In genomic region chr2:173049231-173049630, GRCm38 (mm10) we compare ENCODE assay signal across 21 mouse cellular contexts. TPM values are rescaled to one million over a fixed set of nuclear protein-coding genes. Genes with fewer than 3 reads are reported as not detected.
DNase-seq lines count a peak whose midpoint lies in the region; ATAC-seq and TF ChIP-seq lines count a peak whose summit lies in the region.
"Had no signal": no experiment of that assay in that cellular context is flagged by ENCODE, and none has a peak within 500 bp of the region (broad histone marks: within the 10 kb centered on the region; RNA-seq: fewer than 3 reads in every experiment).

No protein-coding gene starts in this region.

- H3K9me3 ChIP-seq in heart, embryonic 11.5 days (replicated peaks; ENCODE audit: control insufficient read depth, low read length) = no peaks in the 10 kb centered on the region
- H3K9me3 ChIP-seq in CH12.LX (replicated peaks; ENCODE audit: low read length) = no peaks in the 10 kb centered on the region

- peak overlapping the region; percentile 8; the same call in 1 of the 2 replicates for H3K27ac ChIP-seq in heart, embryonic 11.5 days (ENCODE audit: low read depth, low read length)
- H3K27ac ChIP-seq in kidney, adult 2 months (ENCODE audit: insufficient read depth, low read depth, low read length) = no peak overlapping the region
- H3K27ac ChIP-seq in CH12.LX (ENCODE audit: insufficient read depth, low read depth) = no peak overlapping the region; the same call in 1 of the 2 replicates
- H3K27ac ChIP-seq: hindbrain, postnatal 0 days; layer of hippocampus, adult 2 months had no signal

- TF ChIP-seq POLR2A in kidney, adult 2 months (IDR thresholded peaks at IDR 0.05; ENCODE audit: low read depth, low read length) = no peak
- TF ChIP-seq POLR2A in CH12.LX (IDR thresholded peaks at IDR 0.05; ENCODE audit: low read depth, low read length) = no peak

- H3K4me1 ChIP-seq in heart, embryonic 11.5 days (ENCODE audit: control insufficient read depth, insufficient read depth, low read length) = peaks cover 43% of the 10 kb centered on the region
- H3K4me1 ChIP-seq in kidney, adult 2 months (ENCODE audit: control insufficient read depth, insufficient read depth, low read length) = peaks cover 14% of the 10 kb centered on the region; the same call in 1 of the 2 replicates
- H3K4me1 ChIP-seq in CH12.LX (ENCODE audit: control insufficient read depth in 1 of 2, insufficient read depth in 2 of 2) = peaks cover 42 to 69% of the 10 kb centered on the region in 2 experiments

- WGBS in heart, embryonic 11.5 days (ENCODE audit: insufficient replicate concordance) = 56% methylated on average over 3 of the region's 3 CpGs
- WGBS in kidney, adult 2 months = 78% methylated on average over 3 of the region's 3 CpGs

- TF ChIP-seq EP300 in CH12.LX (IDR thresholded peaks at IDR 0.05; ENCODE audit: low read length) = no peak

- dilution Hi-C loops in CH12.LX (cut with MboI; ENCODE audit: extremely low pct_ligation_motif_present, extremely low pct_unique_long_range_greater_than_20kb, low sequenced_read_pairs) = no loop called here

- H3K36me3 ChIP-seq in heart, embryonic 11.5 days (ENCODE audit: control insufficient read depth, insufficient read depth, low read length) = no peaks in the 10 kb centered on the region
- H3K36me3 ChIP-seq in kidney, adult 2 months (ENCODE audit: control insufficient read depth, insufficient read depth, low read length) = no peaks in the 10 kb centered on the region
- H3K36me3 ChIP-seq in CH12.LX (replicated peaks in 1 of 2; ENCODE audit: control insufficient read depth in 1 of 2, insufficient read depth in 1 of 2, low read length in 1 of 2) = no peaks in the 10 kb centered on the region

- intact Hi-C loops in left cerebral cortex, postnatal 14 days (cut with DNase I) = no loop called here

- H3K9ac ChIP-seq in heart, embryonic 11.5 days (ENCODE audit: low read depth, low read length) = no peak overlapping the region
- H3K9ac ChIP-seq in CH12.LX (ENCODE audit: insufficient read depth, low read depth) = no peak overlapping the region
- H3K9ac ChIP-seq: lung, embryonic 14.5 days had no signal

- no peak for TF ChIP-seq RAD21 in CH12.LX (IDR thresholded peaks at IDR 0.05; ENCODE audit: low read depth, low read length)

- DNase-seq in heart, adult 11 months = no peak
- peak; percentile 63 for DNase-seq in kidney, adult 2 months
- DNase-seq in kidney, postnatal 10 days = no peak
- DNase-seq in CH12.LX (ENCODE audit: extremely low read depth) (peak; percentile 12), ZHBTc4 (ENCODE audit: low read depth, low spot score) (peak; percentile 29)
- no peak for DNase-seq in left cerebral cortex, postnatal 14 days (ENCODE audit: low spot score in 2 of 2)
- DNase-seq: cerebellum, adult 8-10 months; gastrocnemius, postnatal 36 days; heart, postnatal 4 days; kidney, postnatal 14 days; layer of hippocampus, postnatal 36 days; lung, embryonic 14.5 days; lung, postnatal 36 days; right cerebral cortex, postnatal 4 days had no signal

- no peak for TF ChIP-seq CTCF in kidney, adult 2 months (conservative IDR thresholded peaks at IDR 0.05; ENCODE audit: insufficient read depth, insufficient read length, low read depth, low read length)
- TF ChIP-seq CTCF in CH12.LX (conservative IDR thresholded peaks at IDR 0.05 in 1 of 2, IDR thresholded peaks at IDR 0.05 in 1 of 2; ENCODE audit: low read depth in 2 of 2, low read length in 2 of 2) = no peak

- ATAC-seq in heart, embryonic 11.5 days (replicated peaks; ENCODE audit: insufficient number of reproducible peaks, low FRiP score, low TSS enrichment) = no peak
- ATAC-seq: forebrain, embryonic 14.5 days; hindbrain, postnatal 0 days; intestine, postnatal 0 days; Patski had no signal

- no peak overlapping the region for H3K4me2 ChIP-seq in heart, embryonic 11.5 days
- no peak overlapping the region for H3K4me2 ChIP-seq in CH12.LX (ENCODE audit: insufficient read depth, low read depth, poor library complexity, severe bottlenecking)
- H3K4me2 ChIP-seq: lung, embryonic 14.5 days had no signal

- in situ Hi-C loops in CH12.LX (cut with MboI; ENCODE audit: low pct_ligation_motif_present, low pct_unique_long_range_greater_than_20kb, low sequenced_read_pairs) = loop anchor here (5.0 kb wide), 1 partner anchor 33 kb away; no protein-coding TSS in a partner anchor

- no peaks in the 10 kb centered on the region for H3K27me3 ChIP-seq in heart, embryonic 11.5 days (ENCODE audit: control insufficient read depth, insufficient read depth, low read length)
- H3K27me3 ChIP-seq in kidney, adult 2 months (replicated peaks; ENCODE audit: control insufficient read depth, insufficient read depth, low read length) = no peaks in the 10 kb centered on the region
- no peaks in the 10 kb centered on the region for H3K27me3 ChIP-seq in CH12.LX (replicated peaks)
- H3K27me3 ChIP-seq: Patski had no signal

- no peak overlapping the region for H3K4me3 ChIP-seq in heart, embryonic 11.5 days (ENCODE audit: low read depth, low read length)
- H3K4me3 ChIP-seq in kidney, adult 2 months (ENCODE audit: insufficient read depth, low read depth, low read length) = no peak overlapping the region
- H3K4me3 ChIP-seq in CH12.LX (replicated peaks in 1 of 3; ENCODE audit: low read depth in 2 of 3, low read length in 2 of 3, poor library complexity in 1 of 3) = no peak overlapping the region
- H3K4me3 ChIP-seq: erythroblast, embryonic 14.5 days; layer of hippocampus, adult 2 months had no signal

- no peaks in the 10 kb centered on the region for H3K79me2 ChIP-seq in CH12.LX (replicated peaks; ENCODE audit: control insufficient read depth, extremely low read depth, insufficient read depth, poor library complexity, severe bottlenecking)

TF ChIP-seq in CH12.LX, 34 proteins besides CTCF, POLR2A, EP300 and RAD21:
- no peak for TF ChIP-seq GABPA (IDR thresholded peaks at IDR 0.05; ENCODE audit: insufficient replicate concordance, low read depth, low read length)
- TF ChIP-seq JUN (IDR thresholded peaks at IDR 0.05; ENCODE audit: insufficient read depth, low read depth, low read length) = no peak
- no peak for TF ChIP-seq POLR2AphosphoS2 (IDR thresholded peaks at IDR 0.05; ENCODE audit: low read depth, low read length)
- TF ChIP-seq ZKSCAN1 (IDR thresholded peaks at IDR 0.05; ENCODE audit: borderline replicate concordance, low read depth, low read length) = no peak
- TF ChIP-seq HCFC1 (IDR thresholded peaks at IDR 0.05; ENCODE audit: low read depth, low read length) = no peak
- no peak for TF ChIP-seq PAX5 (IDR thresholded peaks at IDR 0.05; ENCODE audit: low read length)
- no peak for TF ChIP-seq USF1 (IDR thresholded peaks at IDR 0.05; ENCODE audit: low read depth, low read length)
- no peak for TF ChIP-seq CHD2 (IDR thresholded peaks at IDR 0.05; ENCODE audit: low read length)
- TF ChIP-seq CHD1 (IDR thresholded peaks at IDR 0.05; ENCODE audit: low read depth, low read length) = no peak
- no peak for TF ChIP-seq E2F4 (IDR thresholded peaks at IDR 0.05; ENCODE audit: insufficient replicate concordance, low read depth, low read length)
- no peak for TF ChIP-seq ETS1 (conservative IDR thresholded peaks at IDR 0.05; ENCODE audit: low read depth, low read length)
- no peak for TF ChIP-seq MEF2A (IDR thresholded peaks at IDR 0.05; ENCODE audit: borderline replicate concordance, low read depth, low read length)
- TF ChIP-seq UBTF (IDR thresholded peaks at IDR 0.05; ENCODE audit: low read depth, low read length) = no peak
- TF ChIP-seq BHLHE40 (IDR thresholded peaks at IDR 0.05; ENCODE audit: low read depth, low read length) = no peak
- TF ChIP-seq JUND (conservative IDR thresholded peaks at IDR 0.05; ENCODE audit: low read depth, low read length) = no peak
- no peak for TF ChIP-seq TCF12 (IDR thresholded peaks at IDR 0.05; ENCODE audit: low read depth, low read length)
- no peak for TF ChIP-seq ZC3H11A (IDR thresholded peaks at IDR 0.05; ENCODE audit: low read depth, low read length)
- TF ChIP-seq ZNF384 (IDR thresholded peaks at IDR 0.05; ENCODE audit: low read depth, low read length) = no peak
- no peak for TF ChIP-seq MYC (IDR thresholded peaks at IDR 0.05; ENCODE audit: low read depth, low read length)
TF ChIP-seq in CH12.LX: peak in this region for 0.

RNA-seq across cellular contexts. Expression of gene Rbm38, which starts 28.9 kb away (rescaled TPM):
- 161 and 169 TPM in 2 replicates for polyA plus RNA-seq in heart, embryonic 11.5 days (2014; fragmentation: Nextera tagmentation; extraction: Ambion mirVana)
- 19.9 and 37.9 TPM in 2 replicates for polyA plus RNA-seq in kidney, adult 2 months (2012; rRNA removed)
- total RNA-seq in CH12.LX (2012; rRNA removed) (19.4 and 20.7 TPM in 2 replicates), CH12.LX (2014; rRNA removed) (11.3 and 14.4 TPM in 2 replicates)
- polyA plus RNA-seq in CH12.LX (2012; ENCODE audit: insufficient read length, low read depth) = 83.9 and 85.4 TPM in 2 replicates
- 1 to 10 TPM; 3.1 to 3.7 TPM for total RNA-seq in left cerebral cortex, postnatal 14 days (2021)

RNA-seq across cellular contexts. Expression of gene Rae1, which starts 49.3 kb away (rescaled TPM):
- 114 and 118 TPM in 2 replicates for polyA plus RNA-seq in heart, embryonic 11.5 days (2014; fragmentation: Nextera tagmentation; extraction: Ambion mirVana)
- polyA plus RNA-seq in kidney, adult 2 months (2012; rRNA removed) = 53.8 and 56.7 TPM in 2 replicates
- total RNA-seq in CH12.LX (2012; rRNA removed) = 86.3 and 97.7 TPM in 2 replicates
- total RNA-seq in CH12.LX (2014; rRNA removed) = 114 and 115 TPM in 2 replicates
- 86.1 and 95.0 TPM in 2 replicates for polyA plus RNA-seq in CH12.LX (2012; ENCODE audit: insufficient read length, low read depth)
- 10 to 100 TPM; 62.3 to 63.1 TPM for total RNA-seq in left cerebral cortex, postnatal 14 days (2021)

Comparison
In these comparisons a context has a peak if more than half of its experiments do, and no peak if none do; other contexts are left out.
1. DNase-seq: peak in kidney, adult 2 months (single experiment), CH12.LX (single experiment) and ZHBTc4 (single experiment); none in heart, adult 11 months (single experiment), kidney, postnatal 10 days (single experiment) and left cerebral cortex, postnatal 14 days (0 of 2).